Mouse (Mus musculus): ENCODE results near the gene Gdpd5.

- TF ChIP-seq CTCF (IDR thresholded peaks at IDR 0.05; ENCODE audit: extremely low read depth, insufficient read length, insufficient replicate concordance, low read depth, low read length) (no peak), POLR2A (IDR thresholded peaks at IDR 0.05; ENCODE audit: low read depth, low read length) (no peak)
Measured at GRCm38 (mm10) chr7:99473638-99474407, 92.6 kb downstream of the Gdpd5 start.
